Mouse (Mus musculus) heart, embryonic 11.5 days (tissue): Measurements from ENCODE around the gene Gjb5. TPM values are rescaled to one million over a fixed set of nuclear protein-coding genes. Genes with fewer than 3 reads are reported as not detected.

Experiments
- ATAC-seq: fragments of 200-750 bp; cut with Nextera tagmentation; replicated peaks from 2 replicates; pipeline ENCODE4 v1.8.0; 2017; ENCODE audit warnings: moderate library complexity; ENCODE audit not compliant: insufficient number of reproducible peaks, low FRiP score, low TSS enrichment
- H3K27ac ChIP-seq: fragments of 300-500 bp; sonication (generic); 2 replicates; pipeline ENCODE4 v1.5.1; 2014; ENCODE audit warnings: mild to moderate bottlenecking, low read depth, low read length
- H3K27me3 ChIP-seq: fragments of 300-500 bp; sonication (generic); 2 replicates; pipeline ENCODE4 v1.6.1; 2014; ENCODE audit warnings: mild to moderate bottlenecking, low read length, mixed read lengths; ENCODE audit not compliant: control insufficient read depth, insufficient read depth
- H3K36me3 ChIP-seq: fragments of 300-500 bp; sonication (generic); 2 replicates; pipeline ENCODE4 v1.6.1; 2014; ENCODE audit warnings: mild to moderate bottlenecking, low read length, moderate library complexity, mixed read lengths; ENCODE audit not compliant: control insufficient read depth, insufficient read depth
- H3K4me1 ChIP-seq: fragments of 300-500 bp; sonication (generic); 2 replicates; pipeline ENCODE4 v1.6.1; 2014; ENCODE audit warnings: low read length; ENCODE audit not compliant: control insufficient read depth, insufficient read depth
- H3K4me2 ChIP-seq: fragments of 300-500 bp; sonication (generic); 2 replicates; pipeline ENCODE4 v1.6.1; 2014; ENCODE audit warnings: mild to moderate bottlenecking, moderate library complexity
- H3K4me3 ChIP-seq: fragments of 300-500 bp; sonication (generic); 2 replicates; pipeline ENCODE4 v1.5.1; 2014; ENCODE audit warnings: low read depth, low read length
- H3K9ac ChIP-seq: fragments of 300-500 bp; sonication (generic); 2 replicates; pipeline ENCODE4 v1.6.1; 2014; ENCODE audit warnings: mild to moderate bottlenecking, low read depth, low read length, moderate library complexity
- H3K9me3 ChIP-seq: fragments of 300-500 bp; sonication (generic); replicated peaks from 2 replicates; pipeline ENCODE4 v1.6.1; 2016; ENCODE audit warnings: low read length; ENCODE audit not compliant: control insufficient read depth
- WGBS: fragments of 180-500 bp; shearing (Covaris S2); extraction: QIAGEN DNeasy Blood & Tissue Kit; methylation state at CpG from one replicate; pipeline ENCODE4 v1.1.7; 2014; ENCODE audit not compliant: insufficient replicate concordance; 5-methylcytosine and 5-hydroxymethylcytosine counted together
- polyA plus RNA-seq: library from polyadenylated mRNA; unstranded; fragments of >200 nt; fragmentation: Nextera tagmentation; extraction: Ambion mirVana; gene quantifications from 2 replicates; pipeline ENCODE4 v1.2.1, GENCODE M21; 2014

Gene Gjb5
- polyA plus RNA-seq, 1 experiment from 2014 or later, result 0.70 TPM

DNA sequence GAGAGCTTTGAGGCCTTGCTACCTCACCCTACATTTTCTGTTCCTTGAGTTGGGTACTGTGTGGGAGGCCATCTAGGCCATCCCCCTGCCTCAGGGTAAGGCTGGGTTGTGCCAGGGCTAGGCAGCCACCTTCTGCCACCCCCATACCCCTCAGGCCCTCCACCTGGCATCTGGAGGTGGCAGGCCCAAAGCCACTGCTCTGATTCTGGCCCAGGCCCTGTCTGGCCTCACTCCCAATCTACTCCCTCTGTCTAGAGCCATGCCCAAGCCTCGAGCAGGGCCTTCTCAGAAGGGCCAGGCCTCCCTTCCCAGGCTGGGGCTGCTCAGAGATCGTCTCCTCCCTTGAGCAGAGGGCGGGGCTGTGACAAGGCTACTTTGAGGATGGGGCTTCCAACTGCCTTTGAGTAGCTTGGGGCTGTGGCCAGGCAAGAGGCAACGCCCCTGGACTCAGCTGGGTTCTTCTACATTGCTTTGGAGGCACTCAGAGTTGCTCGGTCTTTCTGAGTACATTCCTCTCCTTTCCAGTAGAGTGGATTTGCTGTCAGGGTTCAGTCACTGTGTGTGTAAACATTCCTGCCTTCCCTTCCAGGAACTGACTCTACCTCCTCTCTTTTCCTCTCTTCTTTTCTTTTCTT, 23.0 kb downstream of the Gjb5 start:
- H3K36me3 ChIP-seq, result no peaks in the 10 kb centered on the region
- H3K4me1 ChIP-seq, result peaks cover 11% of the 10 kb centered on the region
- no peak overlapping the region for H3K4me2 ChIP-seq
- H3K9me3 ChIP-seq, result no peaks in the 10 kb centered on the region
- WGBS, result 33% methylated on average over 5 of the region's 5 CpGs
- no peak overlapping the region for H3K9ac ChIP-seq
- H3K4me3 ChIP-seq, result no peak overlapping the region
- ATAC-seq, result no peak
- peaks cover 29% of the 10 kb centered on the region for H3K27me3 ChIP-seq
- no peak overlapping the region for H3K27ac ChIP-seq

- H3K9ac ChIP-seq, result no peak overlapping the region
- peaks cover 14% of the 10 kb centered on the region for H3K4me1 ChIP-seq
- no peak overlapping the region for H3K4me3 ChIP-seq
- H3K27ac ChIP-seq, result no peak overlapping the region
- H3K36me3 ChIP-seq, result no peaks in the 10 kb centered on the region
- no peak overlapping the region for H3K4me2 ChIP-seq
- no peaks in the 10 kb centered on the region for H3K9me3 ChIP-seq
- no peak for ATAC-seq
- peaks cover 54% of the 10 kb centered on the region for H3K27me3 ChIP-seq
- 22% methylated on average over 13 of the region's 13 CpGs for WGBS
Measured at GRCm38 (mm10) chr4:127331171-127331570, 26.8 kb downstream of the Gjb5 start.

DNA sequence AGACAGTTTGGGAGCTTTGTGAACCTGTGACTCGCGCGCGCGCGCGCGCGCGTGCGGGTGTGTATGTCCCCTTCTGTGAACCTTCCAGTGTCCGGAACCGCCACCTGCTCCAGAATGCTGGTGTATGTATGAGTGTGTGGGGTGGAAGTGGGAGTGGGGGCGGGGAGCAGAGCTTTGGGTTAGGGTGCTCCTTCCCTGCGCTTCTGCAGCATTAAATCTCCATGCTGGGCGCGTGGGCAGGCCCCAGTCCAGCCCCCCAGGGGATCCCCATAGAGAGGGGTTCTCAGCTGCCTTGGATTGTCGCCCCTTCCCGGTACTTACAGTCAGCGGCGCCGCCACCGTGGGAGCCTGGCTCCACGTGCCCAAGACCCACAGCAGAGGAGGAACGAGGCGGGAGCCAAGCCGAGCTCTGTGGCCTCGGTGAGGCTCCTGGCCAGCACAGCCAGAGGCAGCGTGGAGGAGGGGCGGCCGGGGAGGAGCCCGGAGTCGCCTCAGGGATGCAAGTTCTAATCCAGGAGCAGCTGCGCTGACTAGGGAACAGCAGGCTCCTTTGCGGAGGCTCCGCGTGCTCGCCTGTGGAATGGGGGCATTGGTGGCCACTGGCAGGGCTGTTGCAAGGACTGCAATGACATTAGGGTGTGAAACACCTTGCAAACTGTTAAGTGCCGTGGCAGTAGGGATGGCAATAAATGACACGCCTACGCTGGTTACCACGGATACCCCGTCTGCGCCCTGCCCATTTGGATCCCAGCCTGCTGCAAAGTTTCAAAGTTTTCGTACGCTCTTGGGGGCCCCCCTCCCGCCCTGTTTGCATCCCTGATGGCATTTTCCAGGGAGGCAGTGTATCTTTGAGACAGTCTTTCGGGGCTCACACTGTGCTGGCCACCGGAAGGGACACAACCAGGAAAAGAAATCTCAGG, 27.5 kb downstream of the Gjb5 start, which contains the start of gene Gjb3:
Gene Gjb3, minus strand, starts transcription at position 664 of the 920 bp plus-strand sequence.
- Histone ChIP-seq H3K27me3 (peaks cover 61% of the 10 kb centered on the region), H3K4me3 (peak within 1 kb of the TSS; percentile 31; the same call in 1 of the 2 replicates), H3K4me2 (peak within 1 kb of the TSS; percentile 56), H3K27ac (no peak within 1 kb of the TSS), H3K4me1 (peaks cover 14% of the 10 kb centered on the region), H3K36me3 (no peaks in the 10 kb centered on the region), H3K9ac (no peak within 1 kb of the TSS), H3K9me3 (no peaks in the 10 kb centered on the region)
- ATAC-seq, result no peak
- 2% methylated on average over 49 of the region's 49 CpGs for WGBS

DNA sequence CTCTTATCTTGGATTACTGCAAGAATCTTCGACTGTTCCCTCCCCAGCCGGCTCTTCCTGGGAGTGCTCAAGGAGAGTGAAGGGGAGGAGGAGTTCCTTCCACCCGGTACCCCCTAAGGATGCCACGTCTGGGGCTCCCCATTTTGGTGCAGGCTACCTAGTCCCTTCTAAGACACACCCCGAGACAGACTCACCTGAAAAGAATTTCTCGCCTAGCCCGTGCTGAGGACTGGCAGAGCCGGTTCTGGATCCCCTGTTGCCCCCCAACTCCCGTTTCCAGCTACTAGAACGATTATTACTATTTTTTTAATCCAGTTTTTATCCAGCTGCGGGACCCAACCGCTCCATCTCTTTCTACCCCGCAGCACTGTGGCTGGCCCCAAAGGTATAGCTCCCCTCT, 28.2 kb downstream of the Gjb5 start:
- Histone ChIP-seq H3K9ac (no peak overlapping the region), H3K4me3 (peak overlapping the region; percentile 31; the same call in 1 of the 2 replicates), H3K36me3 (no peaks in the 10 kb centered on the region), H3K4me2 (peak overlapping the region; percentile 56), H3K4me1 (peaks cover 14% of the 10 kb centered on the region), H3K27me3 (peaks cover 67% of the 10 kb centered on the region), H3K9me3 (no peaks in the 10 kb centered on the region), H3K27ac (no peak overlapping the region)
- no peak for ATAC-seq
- WGBS, result under 1% methylated on average over 13 of the region's 13 CpGs

DNA sequence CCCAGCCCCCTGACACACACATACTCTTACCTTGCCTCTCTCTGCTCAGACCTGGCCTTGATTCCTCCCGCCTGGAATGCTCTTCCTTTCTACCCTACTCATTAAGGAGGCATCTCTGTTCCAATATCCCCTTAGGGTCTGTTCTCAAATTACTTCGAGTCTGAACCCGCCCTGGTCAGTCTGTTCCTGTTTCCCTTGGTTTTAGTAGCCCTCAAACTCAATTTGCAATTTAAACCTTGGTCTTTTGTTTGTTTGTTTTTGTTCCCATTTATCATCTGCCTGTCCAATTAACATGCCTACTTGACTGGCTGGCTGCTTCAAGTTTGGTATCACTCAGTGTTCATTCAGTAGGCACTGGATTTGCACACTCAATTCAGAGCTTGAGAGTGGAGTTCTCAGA, 28.9 kb downstream of the Gjb5 start:
- WGBS, result 6% methylated on average over 3 of the region's 3 CpGs
- Histone ChIP-seq H3K27ac (no peak overlapping the region), H3K4me2 (no peak overlapping the region), H3K4me3 (no peak overlapping the region), H3K36me3 (no peaks in the 10 kb centered on the region), H3K9me3 (no peaks in the 10 kb centered on the region), H3K9ac (no peak overlapping the region), H3K27me3 (peaks cover 67% of the 10 kb centered on the region), H3K4me1 (peaks cover 14% of the 10 kb centered on the region)
- ATAC-seq, result no peak

- H3K4me1 ChIP-seq, result peaks cover 14% of the 10 kb centered on the region
- no peak for ATAC-seq
Measured at GRCm38 (mm10) chr4:127328378-127328777, 29.6 kb downstream of the Gjb5 start.

GRCm38 (mm10) chr4:127327749-127328148, 30.2 kb downstream of the Gjb5 start:
- Histone ChIP-seq H3K9ac (no peak overlapping the region), H3K4me3 (no peak overlapping the region), H3K27me3 (peaks cover 64% of the 10 kb centered on the region), H3K4me2 (no peak overlapping the region), H3K36me3 (no peaks in the 10 kb centered on the region), H3K4me1 (peaks cover 14% of the 10 kb centered on the region), H3K27ac (no peak overlapping the region), H3K9me3 (no peaks in the 10 kb centered on the region)
- ATAC-seq, result no peak
- 72% methylated on average over 6 of the region's 6 CpGs for WGBS

More at GRCm38 (mm10) chr4:127328378-127328777, 29.6 kb downstream of the Gjb5 start:
- 50% methylated on average over 7 of the region's 7 CpGs for WGBS
- H3K4me3 ChIP-seq, result no peak overlapping the region
- peaks cover 67% of the 10 kb centered on the region for H3K27me3 ChIP-seq
- no peaks in the 10 kb centered on the region for H3K9me3 ChIP-seq
- no peak overlapping the region for H3K27ac ChIP-seq
- no peaks in the 10 kb centered on the region for H3K36me3 ChIP-seq
- H3K9ac ChIP-seq, result no peak overlapping the region
- no peak overlapping the region for H3K4me2 ChIP-seq

- H3K9ac ChIP-seq, result no peak overlapping the region
- H3K4me3 ChIP-seq, result no peak overlapping the region
- H3K9me3 ChIP-seq, result no peaks in the 10 kb centered on the region
- H3K27me3 ChIP-seq, result peaks cover 60% of the 10 kb centered on the region
- 25% methylated on average over 7 of the region's 7 CpGs for WGBS
- H3K4me2 ChIP-seq, result no peak overlapping the region
- peaks cover 14% of the 10 kb centered on the region for H3K4me1 ChIP-seq
- no peak overlapping the region for H3K27ac ChIP-seq
- ATAC-seq, result no peak
- no peaks in the 10 kb centered on the region for H3K36me3 ChIP-seq
Measured at GRCm38 (mm10) chr4:127327258-127327657, 30.7 kb downstream of the Gjb5 start.
